Mouse (Mus musculus) stomach, embryonic 16.5 days (tissue): ENCODE results near the gene Chd4. TPM values are rescaled to one million over a fixed set of nuclear protein-coding genes. Genes with fewer than 3 reads are reported as not detected.
A peak's percentile ranks its signal among the peaks of the same experiment; 100 is the strongest.

Experiments used
- ATAC-seq: fragments of 200-750 bp; cut with Nextera tagmentation; 2 replicates; pipeline ENCODE4 v1.8.0; 2017; ENCODE audit warnings: moderate number of reproducible peaks, moderate TSS enrichment; ENCODE audit not compliant: insufficient read depth, low FRiP score
- H3K27ac ChIP-seq: fragments of 300-500 bp; sonication (generic); 2 replicates; pipeline ENCODE4 v1.5.1; 2014; ENCODE audit warnings: low read length
- H3K27me3 ChIP-seq: fragments of 300-500 bp; sonication (generic); 2 replicates; pipeline ENCODE4 v1.6.1; 2014; ENCODE audit warnings: low read length, control low read depth, mixed read lengths; ENCODE audit not compliant: control insufficient read depth, insufficient read depth
- H3K36me3 ChIP-seq: fragments of 300-500 bp; sonication (generic); 2 replicates; pipeline ENCODE4 v1.6.1; 2014; ENCODE audit warnings: low read length; ENCODE audit not compliant: control insufficient read depth, insufficient read depth
- H3K4me1 ChIP-seq: fragments of 300-500 bp; sonication (generic); 2 replicates; pipeline ENCODE4 v1.6.1; 2014; ENCODE audit warnings: low read length, control low read depth, mixed read lengths; ENCODE audit not compliant: control insufficient read depth, insufficient read depth
- H3K4me2 ChIP-seq: fragments of 300-500 bp; sonication (generic); 2 replicates; pipeline ENCODE4 v1.6.1; 2014; ENCODE audit warnings: low read depth, low read length, mixed read lengths
- H3K4me3 ChIP-seq: fragments of 300-500 bp; sonication (generic); replicated peaks from 2 replicates; pipeline ENCODE4 v1.5.1; 2014; ENCODE audit warnings: mild to moderate bottlenecking, low read length
- H3K9ac ChIP-seq: fragments of 300-500 bp; sonication (generic); 2 replicates; pipeline ENCODE4 v1.6.1; 2014; ENCODE audit warnings: low read length
- H3K9me3 ChIP-seq: fragments of 300-500 bp; sonication (generic); replicated peaks from 2 replicates; pipeline ENCODE4 v1.6.1; 2016; ENCODE audit warnings: low read length, control low read depth; ENCODE audit not compliant: control insufficient read depth
- WGBS: fragments of 180-500 bp; shearing (Covaris S2); extraction: QIAGEN DNeasy Blood & Tissue Kit; methylation state at CpG from one replicate; pipeline ENCODE4 v1.1.7; 2014; 5-methylcytosine and 5-hydroxymethylcytosine counted together
- polyA plus RNA-seq: library from polyadenylated mRNA; unstranded; fragments of >200 nt; fragmentation: Nextera tagmentation; extraction: Ambion mirVana; gene quantifications from 2 replicates; pipeline ENCODE4 v1.2.1, GENCODE M21; 2015

Chd4 gene
- polyA plus RNA-seq, 1 experiment from 2014 or later, result 46.3 TPM

DNA sequence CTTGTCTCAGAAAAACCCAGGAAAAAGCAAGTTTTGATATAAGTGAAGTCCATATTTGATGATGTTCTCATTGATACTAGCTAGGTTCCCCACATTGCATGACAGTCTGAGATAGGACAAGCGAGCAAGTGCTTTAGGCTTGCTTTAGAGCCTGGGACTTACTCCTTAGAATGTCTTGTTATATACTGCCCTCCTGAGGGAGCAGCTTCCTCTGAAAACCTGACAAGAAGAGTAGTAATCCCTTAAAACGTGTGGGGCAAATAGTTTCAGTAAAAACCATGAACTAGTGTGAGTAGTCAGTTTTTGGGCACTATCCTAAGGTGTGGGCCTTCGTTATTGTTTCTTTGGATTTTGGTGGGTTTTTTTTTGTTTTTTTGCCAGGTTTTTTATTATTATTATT, 47.3 kb downstream of the Chd4 start:
- no peak overlapping the region for H3K27ac ChIP-seq
- ATAC-seq, result no peak
- peaks cover 16% of the 10 kb centered on the region for H3K4me1 ChIP-seq
- H3K9ac ChIP-seq, result no peak overlapping the region
- H3K36me3 ChIP-seq, result peaks cover 33% of the 10 kb centered on the region
- H3K9me3 ChIP-seq, result no peaks in the 10 kb centered on the region
- H3K4me2 ChIP-seq, result no peak overlapping the region
- no peak overlapping the region for H3K4me3 ChIP-seq
- WGBS, result 72% methylated on average over 3 of the region's 3 CpGs
- H3K27me3 ChIP-seq, result no peaks in the 10 kb centered on the region

DNA sequence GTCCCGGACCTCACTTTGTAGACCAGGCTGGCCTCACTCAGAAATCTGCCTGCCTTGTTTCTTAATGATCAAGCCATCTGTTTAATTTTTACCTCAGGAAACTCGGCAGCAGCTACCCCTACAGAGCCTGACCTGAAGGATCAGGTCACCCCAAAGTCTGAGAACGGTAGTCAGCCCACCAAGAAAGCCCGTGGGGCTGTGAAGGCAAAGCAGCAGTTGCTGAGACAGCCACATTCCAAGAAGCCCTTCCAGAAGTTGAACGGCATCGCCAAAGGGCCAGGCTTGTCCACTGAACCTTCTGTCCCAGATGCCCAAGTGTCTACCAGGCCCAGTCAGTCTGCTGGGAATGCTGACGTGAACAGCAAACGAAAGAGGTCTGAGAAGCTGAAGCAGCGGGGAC, 48.1 kb downstream of the Chd4 start:
- WGBS, result 80% methylated on average over 9 of the region's 9 CpGs
- no peak overlapping the region for H3K9ac ChIP-seq
- H3K27ac ChIP-seq, result no peak overlapping the region
- no peak overlapping the region for H3K4me2 ChIP-seq
- H3K9me3 ChIP-seq, result no peaks in the 10 kb centered on the region
- no peak overlapping the region for H3K4me3 ChIP-seq
- H3K4me1 ChIP-seq, result peaks cover 16% of the 10 kb centered on the region
- H3K36me3 ChIP-seq, result peaks cover 28% of the 10 kb centered on the region
- no peak for ATAC-seq
- no peaks in the 10 kb centered on the region for H3K27me3 ChIP-seq

DNA sequence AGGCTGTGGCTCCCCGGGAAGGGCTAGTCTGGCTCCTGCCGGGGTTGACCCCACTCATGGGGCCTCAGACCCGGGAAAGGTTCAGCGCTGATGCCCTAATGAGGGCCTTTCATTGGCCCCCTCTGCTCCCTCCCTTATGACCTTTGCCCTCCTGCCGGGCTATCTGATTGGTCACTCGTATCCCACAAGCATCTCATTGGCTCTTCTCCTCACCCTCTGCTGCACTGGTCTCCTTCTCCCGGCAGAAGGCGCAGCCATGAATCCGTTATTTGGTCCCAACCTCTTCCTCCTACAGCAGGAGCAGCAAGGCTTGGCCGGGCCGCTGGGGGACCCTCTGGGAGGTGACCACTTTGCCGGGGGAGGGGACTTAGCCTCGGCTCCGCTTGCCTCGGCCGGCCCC, 49.2 kb downstream of the Chd4 start, which contains the start of gene Iffo1:
Gene Iffo1, plus strand, starts transcription at position 241 of the 400 bp plus-strand sequence.
- ATAC-seq, result peak; percentile 89
- Histone ChIP-seq H3K36me3 (peaks cover 18% of the 10 kb centered on the region; the same call in 1 of the 2 replicates), H3K4me2 (peak within 1 kb of the TSS; percentile 77), H3K27ac (peak within 1 kb of the TSS; percentile 88), H3K4me3 (peak within 1 kb of the TSS; percentile 70), H3K4me1 (peaks cover 18% of the 10 kb centered on the region), H3K9ac (peak within 1 kb of the TSS; percentile 76), H3K27me3 (no peaks in the 10 kb centered on the region), H3K9me3 (no peaks in the 10 kb centered on the region)
- 2% methylated on average over 16 of the region's 16 CpGs for WGBS

DNA sequence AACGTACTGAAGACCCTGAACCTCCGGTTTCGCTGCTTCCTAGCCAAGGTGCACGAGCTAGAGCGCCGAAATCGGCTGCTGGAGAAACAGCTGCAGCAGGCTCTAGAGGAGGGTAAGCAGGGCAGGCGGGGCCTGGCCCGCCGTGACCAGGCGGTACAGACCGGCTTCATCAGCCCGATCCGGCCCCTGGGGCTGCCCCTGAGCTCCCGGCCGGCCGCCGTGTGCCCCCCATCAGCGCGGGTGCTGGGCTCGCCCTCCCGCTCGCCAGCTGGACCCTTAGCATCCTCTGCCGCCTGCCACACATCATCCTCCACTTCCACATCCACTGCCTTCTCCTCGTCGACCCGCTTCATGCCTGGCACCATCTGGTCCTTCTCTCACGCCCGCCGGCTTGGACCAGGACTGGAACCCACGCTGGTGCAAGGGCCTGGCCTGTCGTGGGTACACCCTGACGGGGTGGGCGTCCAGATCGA, 49.7 kb downstream of the Chd4 start:
- Histone ChIP-seq H3K4me2 (peak overlapping the region; percentile 77), H3K4me1 (peaks cover 18% of the 10 kb centered on the region), H3K36me3 (peaks cover 17% of the 10 kb centered on the region; the same call in 1 of the 2 replicates), H3K4me3 (peak overlapping the region; percentile 70), H3K27ac (peak overlapping the region; percentile 88), H3K9me3 (no peaks in the 10 kb centered on the region), H3K27me3 (no peaks in the 10 kb centered on the region), H3K9ac (peak overlapping the region; percentile 76)
- WGBS, result 5% methylated on average over 35 of the region's 35 CpGs
- ATAC-seq, result peak; percentile 38

DNA sequence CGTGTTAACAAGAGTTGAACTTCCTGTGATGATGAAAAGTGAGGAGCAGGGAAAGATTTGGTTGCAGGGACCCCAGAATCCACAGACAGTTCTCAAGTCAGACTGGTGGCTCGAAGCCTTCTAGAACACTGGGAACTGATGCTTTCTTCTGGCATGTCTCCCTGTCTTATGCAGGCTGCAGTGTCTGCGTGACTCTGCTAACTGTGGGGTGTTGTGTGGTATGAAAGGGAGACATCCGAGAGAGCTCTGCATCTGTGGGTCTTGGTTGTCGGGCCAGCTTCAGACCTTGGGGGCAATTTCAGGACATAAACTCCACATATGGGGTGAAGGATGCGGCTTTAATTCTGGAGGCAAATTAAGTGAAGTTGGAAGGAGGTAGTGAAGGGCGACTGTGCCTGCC, 50.4 kb downstream of the Chd4 start:
- Histone ChIP-seq H3K27ac (no peak overlapping the region; the same call in 1 of the 2 replicates), H3K4me3 (peak overlapping the region; percentile 70), H3K9me3 (no peaks in the 10 kb centered on the region), H3K4me2 (peak overlapping the region; percentile 77), H3K27me3 (no peaks in the 10 kb centered on the region), H3K4me1 (peaks cover 18% of the 10 kb centered on the region), H3K36me3 (peaks cover 16% of the 10 kb centered on the region; the same call in 1 of the 2 replicates), H3K9ac (peak overlapping the region; percentile 76)
- 55% methylated on average over 7 of the region's 7 CpGs for WGBS
- ATAC-seq, result no peak

DNA sequence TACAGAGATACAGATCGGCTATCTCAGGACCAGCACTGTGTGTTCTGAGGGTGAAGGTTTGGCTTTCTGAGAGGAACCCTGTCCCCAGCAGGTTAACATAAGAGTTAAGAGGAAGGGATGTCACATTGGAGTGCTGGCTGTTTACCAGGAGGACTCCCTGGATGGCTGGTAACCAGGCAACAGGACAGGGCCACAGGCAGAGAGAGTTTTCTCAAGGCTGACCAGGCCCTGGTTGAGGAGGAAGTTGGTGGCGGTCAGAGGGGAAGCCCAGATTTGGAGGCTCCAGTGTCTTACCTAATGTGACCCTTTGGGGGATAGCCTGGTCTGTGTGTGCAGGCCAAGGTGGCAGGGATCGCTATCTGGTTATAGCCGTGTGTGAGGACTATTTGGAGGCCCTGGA, 51.0 kb downstream of the Chd4 start:
- Histone ChIP-seq H3K9me3 (no peaks in the 10 kb centered on the region), H3K4me3 (no peak overlapping the region; the same call in 1 of the 2 replicates), H3K4me2 (peak overlapping the region; percentile 77), H3K4me1 (peaks cover 18% of the 10 kb centered on the region), H3K27ac (no peak overlapping the region; the same call in 1 of the 2 replicates), H3K27me3 (no peaks in the 10 kb centered on the region), H3K9ac (peak overlapping the region; percentile 32; the same call in 1 of the 2 replicates), H3K36me3 (peaks cover 9% of the 10 kb centered on the region; the same call in 1 of the 2 replicates)
- ATAC-seq, result no peak
- 75% methylated on average over 4 of the region's 4 CpGs for WGBS

DNA sequence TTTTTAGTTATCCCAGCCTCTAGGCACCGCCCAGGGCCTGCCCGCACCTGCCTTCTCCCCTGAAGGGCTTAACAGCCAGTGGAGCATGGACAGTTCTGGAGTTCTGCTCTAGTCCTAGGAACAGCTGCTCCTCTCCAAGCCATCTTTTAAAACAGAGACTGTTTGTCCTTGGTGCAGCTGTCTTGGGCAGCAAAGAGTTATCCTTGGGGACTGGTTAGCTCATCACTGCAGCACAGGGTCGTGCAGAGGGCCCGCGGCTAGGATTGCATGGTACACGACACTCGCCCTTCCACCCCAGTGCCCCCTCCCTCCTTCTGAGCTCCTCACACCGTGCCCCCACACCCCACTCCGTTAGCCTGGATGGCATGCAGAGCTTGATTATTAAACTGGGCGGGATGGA, 51.5 kb downstream of the Chd4 start:
- Histone ChIP-seq H3K4me2 (peak overlapping the region; percentile 77), H3K4me3 (no peak overlapping the region), H3K9me3 (no peaks in the 10 kb centered on the region), H3K27me3 (no peaks in the 10 kb centered on the region), H3K9ac (peak overlapping the region; percentile 32; the same call in 1 of the 2 replicates), H3K4me1 (peaks cover 18% of the 10 kb centered on the region), H3K36me3 (peaks cover 5% of the 10 kb centered on the region; the same call in 1 of the 2 replicates), H3K27ac (no peak overlapping the region)
- WGBS, result 57% methylated on average over 10 of the region's 10 CpGs
- ATAC-seq, result no peak

DNA sequence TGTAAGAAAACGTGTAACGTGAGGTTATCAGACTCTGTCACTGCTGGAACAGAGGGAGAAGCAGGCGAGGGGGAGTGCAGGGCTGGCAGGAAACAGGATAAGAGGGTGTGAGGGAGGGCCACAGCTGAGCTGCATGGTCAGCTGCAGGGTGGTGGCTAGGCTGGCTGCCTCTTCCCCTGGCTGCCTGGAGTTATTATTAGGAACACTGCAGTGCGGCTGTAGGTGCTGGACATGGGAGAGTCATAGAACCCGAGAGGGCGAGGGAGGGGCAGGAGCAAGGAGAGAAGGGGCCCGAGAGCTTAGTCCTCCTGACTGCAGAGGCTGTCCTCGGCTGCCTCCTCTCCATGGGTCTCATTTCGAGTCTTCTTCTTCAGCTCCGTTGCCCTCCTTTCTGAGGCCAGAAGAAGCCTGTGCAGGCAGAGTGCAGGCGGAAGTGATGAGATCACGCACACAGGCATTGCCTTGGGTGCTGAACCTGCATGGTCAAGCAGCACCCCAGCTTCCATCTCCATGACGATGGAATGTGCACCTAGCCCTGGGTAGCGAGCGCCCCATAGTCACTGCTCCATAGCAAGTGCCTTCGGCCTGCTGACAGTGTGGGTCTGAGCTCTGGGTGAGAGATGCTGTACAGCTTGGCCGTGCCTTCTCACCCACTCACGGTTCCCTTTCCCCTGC, 52.6 kb downstream of the Chd4 start:
- peak overlapping the region; percentile 28; the same call in 1 of the 2 replicates for H3K27ac ChIP-seq
- 55% methylated on average over 18 of the region's 18 CpGs for WGBS
- H3K9ac ChIP-seq, result peak overlapping the region; percentile 43; the same call in 1 of the 2 replicates
- ATAC-seq, result no peak
- H3K36me3 ChIP-seq, result 0 out of 2 replicates have a peak, but pooled peaks cover 3% of the 10 kb centered on the region
- H3K4me3 ChIP-seq, result no peak overlapping the region
- H3K4me2 ChIP-seq, result no peak overlapping the region
- peaks cover 18% of the 10 kb centered on the region for H3K4me1 ChIP-seq
- no peaks in the 10 kb centered on the region for H3K9me3 ChIP-seq
- no peaks in the 10 kb centered on the region for H3K27me3 ChIP-seq

DNA sequence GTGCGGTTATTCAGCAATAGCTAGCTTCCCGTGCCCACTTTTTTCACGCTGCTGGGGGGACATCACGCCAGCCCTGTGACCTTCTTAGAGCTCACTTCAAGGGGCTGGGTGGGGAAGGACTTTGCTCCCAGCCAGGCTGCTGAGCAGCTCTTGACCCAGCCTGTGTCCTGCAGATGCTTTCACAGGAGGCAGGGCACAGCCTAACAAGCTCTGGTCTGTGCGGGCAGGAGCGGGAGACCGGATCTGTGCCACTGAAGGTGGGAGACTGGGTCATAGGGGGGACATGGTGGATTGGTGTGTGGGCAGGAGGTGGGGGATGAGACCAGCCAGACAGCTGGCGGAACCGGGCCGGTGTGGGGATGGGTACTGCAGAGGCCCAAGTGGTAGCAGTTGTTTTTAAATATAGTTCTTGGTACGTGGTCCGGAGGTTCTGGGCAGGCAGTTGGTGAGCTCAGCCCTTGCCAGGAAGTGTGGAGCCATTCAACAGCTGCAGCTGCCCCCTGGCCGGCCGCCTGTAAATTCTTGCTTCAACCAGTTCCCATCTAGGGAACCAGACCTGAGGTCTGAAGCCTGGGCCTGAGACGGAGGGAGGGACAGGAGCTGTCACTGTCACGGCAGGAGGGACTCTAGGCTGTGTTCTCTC, 53.3 kb downstream of the Chd4 start:
- H3K27me3 ChIP-seq, result no peaks in the 10 kb centered on the region
- peaks cover 18% of the 10 kb centered on the region for H3K4me1 ChIP-seq
- H3K4me2 ChIP-seq, result no peak overlapping the region
- no peak overlapping the region; the same call in 1 of the 2 replicates for H3K27ac ChIP-seq
- H3K4me3 ChIP-seq, result no peak overlapping the region
- no peaks in the 10 kb centered on the region for H3K9me3 ChIP-seq
- 0 out of 2 replicates have a peak, but pooled peaks cover 3% of the 10 kb centered on the region for H3K36me3 ChIP-seq
- H3K9ac ChIP-seq, result peak overlapping the region; percentile 43
- WGBS, result 73% methylated on average over 16 of the region's 16 CpGs
- no peak for ATAC-seq
